Mouse (Mus musculus): Measurements from ENCODE around the gene Amn1. TPM values are rescaled to one million over a fixed set of nuclear protein-coding genes. Genes with fewer than 3 reads are reported as not detected.
"Not testable (repeated sequence)": the region's sequence is repeated elsewhere in the genome, so short reads cannot be mapped to it uniquely, and the experiment has no call there.

The Amn1 gene
- 10 to 100 TPM; 13.4 to 15.6 TPM for total RNA-seq (2021)
- long read RNA-seq, experiment 1, partial matches to known transcripts, result 0 of 16 reads
- long read RNA-seq, experiment 1, other reads (novel, unspliced or antisense), result 16 of 16 reads
- long read RNA-seq, experiment 2, partial matches to known transcripts, result 0 of 12 reads
- long read RNA-seq, experiment 2, other reads (novel, unspliced or antisense), result 7 of 12 reads

DNA sequence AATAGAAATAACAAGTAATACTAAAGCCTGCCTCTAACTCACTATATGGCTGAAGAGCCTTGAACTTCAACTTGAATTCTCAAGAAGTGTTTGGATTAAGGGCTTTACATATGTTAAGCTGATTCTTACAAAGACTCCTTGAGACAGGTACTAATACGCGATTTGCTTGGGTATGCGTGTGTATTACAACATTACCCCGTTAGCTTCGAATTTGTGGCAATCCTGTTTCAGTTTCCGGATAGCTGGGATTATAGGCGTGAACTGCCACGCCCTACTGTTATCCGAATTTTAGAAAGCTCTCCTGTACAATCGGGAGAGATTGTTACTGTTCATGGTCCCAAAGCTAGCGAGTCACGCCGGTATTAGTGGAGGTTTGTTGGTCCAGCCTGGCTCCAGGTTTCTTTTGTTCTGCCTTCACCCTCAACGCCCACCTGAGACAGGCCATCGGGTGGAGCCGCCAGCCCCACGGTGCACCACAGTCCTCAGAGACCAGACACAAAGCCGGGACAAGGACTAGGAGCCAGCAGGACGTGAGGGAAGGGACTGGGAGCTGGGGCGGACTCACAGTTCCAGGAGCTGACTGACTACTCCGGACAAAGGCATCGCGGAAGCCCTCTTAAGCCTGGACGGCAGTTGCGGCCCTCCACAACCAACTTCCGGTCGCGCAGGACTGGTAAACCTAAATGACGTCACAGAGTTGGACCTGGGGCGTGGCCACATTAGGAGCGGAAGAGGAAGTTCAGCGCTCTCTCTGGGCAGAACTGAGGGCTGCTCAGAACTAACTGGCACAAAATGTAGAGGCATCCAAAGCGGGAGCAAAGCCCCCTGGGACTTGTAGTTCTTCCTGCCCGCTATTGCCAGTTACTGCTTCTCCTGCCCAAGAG, at the start of gene Amn1:
Gene Amn1, minus strand, starts transcription at position 672 of the 884 bp plus-strand sequence.
- DNase-seq (ENCODE audit: low spot score), result peak; percentile 97

GRCm38 (mm10) chr6:149236807-149237206, 48.3 kb upstream of the Amn1 start:
- no peak for DNase-seq (ENCODE audit: low spot score)

DNA sequence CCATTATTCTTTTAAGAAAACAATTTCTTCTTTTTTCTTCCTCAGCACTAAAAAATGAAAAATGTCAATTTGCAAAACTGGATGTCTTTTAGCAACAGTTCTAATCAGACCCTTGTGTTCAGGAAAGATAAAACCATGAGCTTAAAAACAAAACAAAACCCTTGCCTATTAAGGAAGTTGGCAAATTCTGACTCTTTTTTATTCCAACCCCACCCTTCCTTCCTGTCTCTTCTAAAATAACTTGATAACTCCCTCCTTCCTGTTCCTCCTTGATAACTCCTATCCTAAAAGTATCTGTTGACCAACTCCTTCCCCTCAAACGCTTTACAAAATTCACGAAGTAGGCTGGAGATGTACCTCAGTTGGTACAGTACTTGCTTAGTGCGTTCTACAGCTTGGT, 45.4 kb upstream of the Amn1 start:
- no peak for DNase-seq (ENCODE audit: low spot score)

GRCm38 (mm10) chr6:149224751-149225150, 36.2 kb upstream of the Amn1 start:
- DNase-seq (ENCODE audit: low spot score), result no peak

DNA sequence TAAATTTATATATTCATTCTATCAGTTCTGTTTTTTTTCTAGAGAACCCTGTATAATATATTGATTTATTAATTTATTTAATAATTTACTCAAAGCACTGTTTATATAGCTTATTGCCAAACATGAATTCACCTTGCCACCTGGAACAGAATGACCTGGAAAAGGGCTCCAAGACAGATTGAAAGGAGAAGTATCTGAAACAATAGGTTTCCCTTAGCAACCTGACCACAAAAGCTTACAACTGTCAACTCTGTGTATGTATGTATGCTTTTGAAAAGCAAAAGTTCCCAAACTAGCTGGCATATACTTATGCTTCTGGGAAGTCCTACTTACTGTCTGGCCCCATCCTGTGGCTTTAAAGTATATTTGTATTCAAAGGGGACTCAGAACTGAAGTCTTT, 32.8 kb upstream of the Amn1 start:
- DNase-seq (ENCODE audit: low spot score), result no peak

GRCm38 (mm10) chr6:149198572-149198971, 10.1 kb upstream of the Amn1 start:
- no peak for DNase-seq (ENCODE audit: low spot score)

GRCm38 (mm10) chr6:149197116-149197515, 8.6 kb upstream of the Amn1 start:
- no peak for DNase-seq (ENCODE audit: low spot score)

DNA sequence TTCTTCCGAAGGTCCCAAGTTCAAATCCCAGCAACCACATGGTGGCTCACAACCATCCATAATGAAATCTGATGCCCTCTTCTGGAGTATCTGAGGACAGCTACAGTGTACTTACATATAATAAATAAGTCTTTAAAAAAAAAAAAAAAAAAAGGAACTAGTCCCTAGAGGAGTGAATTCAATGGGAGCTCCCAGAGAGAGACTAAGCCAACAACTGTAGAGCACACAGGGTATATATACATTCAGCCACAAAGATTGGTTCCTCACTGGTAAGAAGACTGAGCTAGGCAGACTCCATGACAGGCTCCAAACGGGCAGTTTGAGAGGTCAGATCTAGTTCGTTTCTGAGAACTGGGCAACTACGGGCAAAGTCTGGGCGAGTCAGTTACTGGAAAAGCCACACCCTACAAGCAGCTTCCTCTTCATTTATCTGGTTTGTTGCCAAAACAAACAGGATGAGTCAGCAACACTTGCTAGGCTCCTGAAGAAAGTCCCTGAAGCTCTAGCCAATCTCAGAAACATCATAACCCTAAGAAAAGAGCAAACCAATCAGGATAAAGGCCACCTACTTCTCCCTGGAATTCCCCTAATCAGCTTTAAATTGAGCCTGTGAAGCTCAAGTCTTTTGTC, 4.9 kb upstream of the Amn1 start:
- DNase-seq (ENCODE audit: low spot score), result peak; percentile 40

GRCm38 (mm10) chr6:149191951-149192350, 3.4 kb upstream of the Amn1 start:
- DNase-seq (ENCODE audit: low spot score), result not testable (repeated sequence)

DNA sequence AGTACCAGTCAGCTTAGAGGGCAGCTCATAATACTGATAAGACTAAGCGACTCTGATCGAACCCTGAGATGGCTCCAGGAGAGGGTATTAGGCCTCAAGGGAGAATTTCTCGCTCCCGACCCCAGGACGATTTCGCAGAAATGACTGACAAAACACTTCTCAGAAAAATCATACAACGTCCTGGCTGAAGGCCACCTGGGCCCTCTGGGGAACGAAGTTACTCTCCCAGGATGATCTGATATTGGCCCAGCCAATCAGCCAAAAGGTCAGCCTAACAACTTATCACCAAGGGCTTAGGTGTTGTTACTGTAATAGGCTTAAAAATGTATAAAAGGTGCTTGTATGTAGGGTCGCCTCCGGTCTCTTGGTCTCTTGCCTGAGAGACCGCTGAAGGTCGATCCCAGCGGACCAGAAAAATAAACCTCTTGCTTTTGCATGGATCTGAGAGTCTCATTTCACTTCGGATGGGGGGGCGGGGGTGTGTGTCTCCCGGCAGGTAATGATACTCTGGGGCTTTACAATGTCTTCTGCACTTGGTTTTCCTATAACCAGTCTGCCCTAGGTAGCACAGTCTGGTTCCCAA, 919 bp upstream of the Amn1 start:
- no peak for DNase-seq (ENCODE audit: low spot score)

DNA sequence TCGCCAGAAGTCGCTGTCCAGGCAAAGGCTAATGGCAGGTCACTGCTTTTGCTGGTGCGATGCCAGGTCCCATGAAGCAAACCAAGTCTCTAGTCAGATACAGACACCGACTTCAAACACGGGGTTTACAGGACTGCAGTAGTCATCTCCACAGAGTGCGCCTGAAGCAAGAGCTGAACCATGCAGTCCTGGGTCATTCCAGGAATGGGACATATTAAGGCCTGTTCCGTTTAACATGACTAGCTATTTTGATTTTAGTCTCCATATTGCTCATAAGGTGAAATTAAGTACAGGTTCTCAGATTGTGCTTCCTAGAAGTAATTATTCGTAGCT, 379 bp upstream of the Amn1 start:
- no peak for DNase-seq (ENCODE audit: low spot score)

- DNase-seq (ENCODE audit: low spot score), result no peak
Observed at GRCm38 (mm10) chr6:149187371-149187770, 1.1 kb downstream of the Amn1 start.

- no peak for DNase-seq (ENCODE audit: low spot score)
Observed at GRCm38 (mm10) chr6:149184007-149184406, 4.5 kb downstream of the Amn1 start.

DNA sequence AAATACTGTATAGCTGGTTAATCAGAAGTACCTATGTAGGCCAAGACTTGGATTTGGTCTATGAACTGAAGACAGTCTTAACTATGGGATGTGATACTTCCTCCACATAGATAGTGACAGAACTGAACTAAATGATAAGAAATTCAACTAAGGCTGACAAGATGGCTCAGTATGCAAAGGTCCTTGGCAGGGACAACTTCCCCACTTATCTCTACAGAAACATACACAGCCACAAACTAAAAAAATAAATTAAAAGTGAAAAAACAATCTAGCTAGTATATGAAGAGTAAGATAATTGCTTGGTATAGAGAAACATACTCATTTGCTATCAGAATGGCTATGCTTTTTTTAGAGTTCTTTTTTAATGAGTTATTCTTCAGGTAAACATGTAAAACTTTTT, 9.4 kb downstream of the Amn1 start:
- no peak for DNase-seq (ENCODE audit: low spot score)

GRCm38 (mm10) chr6:149174932-149175570, 13.5 kb downstream of the Amn1 start:
- no peak for DNase-seq (ENCODE audit: low spot score)

GRCm38 (mm10) chr6:149173831-149174625, 14.5 kb downstream of the Amn1 start:
- no peak for DNase-seq (ENCODE audit: low spot score)

- not testable (repeated sequence) for DNase-seq (ENCODE audit: low spot score)
Observed at GRCm38 (mm10) chr6:149169965-149170364, 18.5 kb downstream of the Amn1 start.

- no peak for DNase-seq (ENCODE audit: low spot score)
Observed at GRCm38 (mm10) chr6:149168436-149168835, 20.1 kb downstream of the Amn1 start.

- DNase-seq (ENCODE audit: low spot score), result no peak
Observed at GRCm38 (mm10) chr6:149167672-149168071, 20.8 kb downstream of the Amn1 start.

DNA sequence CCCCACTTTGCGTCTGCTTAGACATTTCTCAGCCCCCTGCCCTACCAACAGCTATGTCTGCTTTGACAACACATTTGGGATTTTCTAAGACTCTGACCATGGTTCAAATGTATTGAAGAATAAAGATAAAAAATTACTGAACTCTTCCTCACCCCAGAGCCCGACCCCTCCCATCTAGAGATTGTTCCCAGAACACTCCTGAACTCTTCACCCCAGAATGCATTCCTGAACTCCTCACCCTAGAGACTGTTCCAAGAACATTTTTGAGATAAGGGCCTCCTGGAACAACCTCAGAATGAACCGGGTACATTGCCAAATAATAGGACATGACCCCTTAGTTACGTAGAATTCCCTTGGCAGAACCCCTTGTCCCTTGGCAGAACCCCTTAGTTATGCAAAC, 21.5 kb downstream of the Amn1 start:
- not testable (repeated sequence) for DNase-seq (ENCODE audit: low spot score)

All from gastrocnemius, adult 18-20 months (tissue).